Comparison of ENCODE assay signal across 8 mouse cellular contexts in genomic region chr9:31971801-31972628, GRCm38 (mm10). TPM values are rescaled to one million over a fixed set of nuclear protein-coding genes. Genes with fewer than 3 reads are reported as not detected.
DNase-seq lines count a peak whose midpoint lies in the region; ATAC-seq and TF ChIP-seq lines count a peak whose summit lies in the region.

No protein-coding gene starts in this region.

- no peaks in the 10 kb centered on the region for H3K9me3 ChIP-seq in ES-E14 (ENCODE audit: control insufficient read depth, insufficient read depth, low read depth, low read length)
- no peaks in the 10 kb centered on the region for H3K9me3 ChIP-seq in hindbrain, embryonic 15.5 days
- no peaks in the 10 kb centered on the region for H3K9me3 ChIP-seq in lung, embryonic 15.5 days

- in situ Hi-C loops in ES-E14 (cut with MboI; ENCODE audit: low sequenced_read_pairs in 2 of 2, unreplicated experiment in 2 of 2) = no loop called here

- H3K27ac ChIP-seq in ES-E14 (ENCODE audit: insufficient read depth, low read depth, low read length, poor library complexity, severe bottlenecking) = no peak overlapping the region
- peak overlapping the region; percentile 46; the same call in 1 of the 2 replicates for H3K27ac ChIP-seq in hindbrain, embryonic 15.5 days (replicated peaks)
- no peak overlapping the region for H3K27ac ChIP-seq in lung, embryonic 15.5 days

- WGBS in hindbrain, embryonic 15.5 days = 9% methylated on average over 7 of the region's 7 CpGs
- 11% methylated on average over 7 of the region's 7 CpGs for WGBS in lung, embryonic 15.5 days

- H3K4me2 ChIP-seq in hindbrain, embryonic 15.5 days = peak overlapping the region; percentile 27
- H3K4me2 ChIP-seq in lung, embryonic 15.5 days = 0 out of 2 replicates have a peak overlapping the region, but pooled peaks have one; percentile 4

- no peaks in the 10 kb centered on the region for H3K36me3 ChIP-seq in ES-E14 (ENCODE audit: control insufficient read depth, insufficient read depth, low read length, poor library complexity, severe bottlenecking)
- no peaks in the 10 kb centered on the region for H3K36me3 ChIP-seq in hindbrain, embryonic 15.5 days
- H3K36me3 ChIP-seq in lung, embryonic 15.5 days = no peaks in the 10 kb centered on the region

- no peak overlapping the region for H3K4me3 ChIP-seq in ES-E14 (ENCODE audit: insufficient read depth in 1 of 2, low read depth in 1 of 2, low read length in 2 of 2, poor library complexity in 1 of 2, severe bottlenecking in 1 of 2)
- no peak overlapping the region for H3K4me3 ChIP-seq in hindbrain, embryonic 15.5 days
- no peak overlapping the region for H3K4me3 ChIP-seq in lung, embryonic 15.5 days

- H3K4me1 ChIP-seq in ES-E14 (ENCODE audit: control insufficient read depth in 2 of 2, insufficient read depth in 2 of 2, low read length in 2 of 2, poor library complexity in 1 of 2) = peaks cover 0 to 7% of the 10 kb centered on the region in 2 experiments; a peak in 2 of 4 replicates
- peaks cover 12% of the 10 kb centered on the region for H3K4me1 ChIP-seq in hindbrain, embryonic 15.5 days (replicated peaks)
- peaks cover 11% of the 10 kb centered on the region for H3K4me1 ChIP-seq in lung, embryonic 15.5 days

- H3K27me3 ChIP-seq in hindbrain, embryonic 15.5 days = no peaks in the 10 kb centered on the region
- no peaks in the 10 kb centered on the region for H3K27me3 ChIP-seq in lung, embryonic 15.5 days

- DNase-seq in ES-E14 (ENCODE audit: low read depth, low spot score) = no peak
- DNase-seq in cerebellum, adult 9-10 months = peak; percentile 34
- DNase-seq in frontal cortex, postnatal 10 days (ENCODE audit: low spot score in 2 of 2) = peak; percentile 52 to 68
- DNase-seq in layer of hippocampus, postnatal 10 days (ENCODE audit: low spot score in 2 of 2) = peak; percentile 81 to 84
- peak; percentile 50 for DNase-seq in retina, adult 2 months (ENCODE audit: low read depth, low spot score)
- DNase-seq in urinary bladder, postnatal 36 days (ENCODE audit: low spot score in 2 of 2) = peak; percentile 55 to 77

- ATAC-seq in hindbrain, embryonic 15.5 days (ENCODE audit: low FRiP score, low read depth) = peak; percentile 95
- peak; percentile 84 for ATAC-seq in lung, embryonic 15.5 days (ENCODE audit: borderline replicate concordance, extremely low read depth, low FRiP score, low TSS enrichment)

- no peak overlapping the region for H3K9ac ChIP-seq in ES-E14 (ENCODE audit: insufficient read depth, low read depth, low read length, poor library complexity, severe bottlenecking)
- H3K9ac ChIP-seq in hindbrain, embryonic 15.5 days = no peak overlapping the region
- H3K9ac ChIP-seq in lung, embryonic 15.5 days = no peak overlapping the region

TF ChIP-seq in ES-E14, 5 proteins besides CTCF, POLR2A, EP300 and RAD21:
- no peak for TF ChIP-seq HCFC1 (IDR thresholded peaks at IDR 0.05; ENCODE audit: borderline replicate concordance, insufficient read depth, low read length)
- 0 out of 2 replicates have a peak, but pooled peaks have one; percentile 54 for TF ChIP-seq ZC3H11A (IDR thresholded peaks at IDR 0.05; ENCODE audit: borderline replicate concordance, low read depth, low read length)
- no peak for TF ChIP-seq CHD2 (IDR thresholded peaks at IDR 0.05; ENCODE audit: low read depth, low read length)
TF ChIP-seq in ES-E14: peak in this region for 1.

RNA-seq across cellular contexts. Expression of gene Barx2, which starts 58.8 kb away (rescaled TPM):
- 0.16 and 0.18 TPM in 2 replicates for total RNA-seq in ES-E14 (2012; rRNA removed)
- polyA plus RNA-seq in hindbrain, embryonic 15.5 days (2015; fragmentation: Nextera tagmentation; extraction: Ambion mirVana) = 0.18 and 0.41 TPM in 2 replicates
- total RNA-seq in layer of hippocampus, postnatal 10 days (2021) = 1 to 10 TPM; 1.9 to 2.3 TPM
- polyA plus RNA-seq in lung, embryonic 15.5 days (2015; fragmentation: Nextera tagmentation; extraction: Ambion mirVana) = 0.07 TPM in 1 of 2 replicates, not detected in the other
